Mouse (Mus musculus): ENCODE measurements around the gene H2-Eb1.
A peak's percentile ranks its signal among the peaks of the same experiment; 100 is the strongest.

H2-Eb1 gene

GRCm38 (mm10) chr17:34315512-34315911 lies 9.8 kb downstream of the H2-Eb1 start:
- DNase-seq (ENCODE audit: low spot score in 2 of 2) = no peak

- no peak for DNase-seq (ENCODE audit: low spot score in 2 of 2)
These were observed 11.0 kb downstream of the H2-Eb1 start for GRCm38 (mm10) chr17:34316697-34317096.

- DNase-seq (ENCODE audit: low spot score in 2 of 2) = no peak
These were observed 11.6 kb downstream of the H2-Eb1 start for GRCm38 (mm10) chr17:34317275-34317674.

- no peak for DNase-seq (ENCODE audit: low spot score in 2 of 2)
These were observed 19.8 kb downstream of the H2-Eb1 start, which contains the start of gene H2-Eb2 for GRCm38 (mm10) chr17:34325436-34325835. Gene H2-Eb2, plus strand, starts transcription at chr17:34325665.

- DNase-seq (ENCODE audit: low spot score in 2 of 2) = no peak
These were observed 20.7 kb downstream of the H2-Eb1 start for GRCm38 (mm10) chr17:34326373-34326772.

GRCm38 (mm10) chr17:34329807-34330206 lies 24.1 kb downstream of the H2-Eb1 start:
- DNase-seq (ENCODE audit: low spot score in 2 of 2) = no peak

GRCm38 (mm10) chr17:34331200-34331599 lies 25.5 kb downstream of the H2-Eb1 start:
- DNase-seq (ENCODE audit: low spot score in 2 of 2) = no peak

GRCm38 (mm10) chr17:34340619-34341402 lies 35.1 kb downstream of the H2-Eb1 start:
- DNase-seq (ENCODE audit: low spot score in 2 of 2) = no peak

GRCm38 (mm10) chr17:34344882-34345281 lies 39.2 kb downstream of the H2-Eb1 start:
- no peak for DNase-seq (ENCODE audit: low spot score in 2 of 2)

- DNase-seq (ENCODE audit: low spot score in 2 of 2) = no peak
These were observed 39.8 kb downstream of the H2-Eb1 start for GRCm38 (mm10) chr17:34345486-34345885.

- no peak for DNase-seq (ENCODE audit: low spot score in 2 of 2)
These were observed 40.4 kb downstream of the H2-Eb1 start for GRCm38 (mm10) chr17:34346041-34346440.

GRCm38 (mm10) chr17:34347606-34348308 lies 42.1 kb downstream of the H2-Eb1 start:
- peak in 1 of 2 experiments; percentile 20 for DNase-seq (ENCODE audit: low spot score in 2 of 2)

- peak in 1 of 2 experiments; percentile 73 for DNase-seq (ENCODE audit: low spot score in 2 of 2)
These were observed 43.8 kb downstream of the H2-Eb1 start for GRCm38 (mm10) chr17:34349429-34349828.

- no peak for DNase-seq (ENCODE audit: low spot score in 2 of 2)
These were observed 48.9 kb downstream of the H2-Eb1 start, which contains the start of gene Btnl2 for GRCm38 (mm10) chr17:34354539-34354938. Gene Btnl2, plus strand, starts transcription at chr17:34354822.

- DNase-seq (ENCODE audit: low spot score in 2 of 2) = no peak
These were observed 49.3 kb downstream of the H2-Eb1 start for GRCm38 (mm10) chr17:34354940-34355339.

GRCm38 (mm10) chr17:34362954-34363546 lies 57.4 kb downstream of the H2-Eb1 start:
- no peak for DNase-seq (ENCODE audit: low spot score in 2 of 2)

- no peak for DNase-seq (ENCODE audit: low spot score in 2 of 2)
These were observed 58.1 kb downstream of the H2-Eb1 start for GRCm38 (mm10) chr17:34363676-34364310.

- no peak for DNase-seq (ENCODE audit: low spot score in 2 of 2)
These were observed 59.4 kb downstream of the H2-Eb1 start for GRCm38 (mm10) chr17:34365031-34365430.

Data from frontal cortex, postnatal 10 days (tissue).